Mouse (Mus musculus) hindbrain, embryonic 12.5 days (tissue): ENCODE measurements around the gene Gtf2f1. TPM values are rescaled to one million over a fixed set of nuclear protein-coding genes. Genes with fewer than 3 reads are reported as not detected.
A peak's percentile ranks its signal among the peaks of the same experiment; 100 is the strongest.
"Not testable (repeated sequence)": the region's sequence is repeated elsewhere in the genome, so short reads cannot be mapped to it uniquely, and the experiment has no call there.

Experiments used
- ATAC-seq: fragments of 200-750 bp; cut with Nextera tagmentation; 2 replicates; pipeline ENCODE4 v1.8.0; 2017; ENCODE audit warnings: moderate TSS enrichment; ENCODE audit not compliant: low FRiP score
- H3K27ac ChIP-seq: fragments of 300-500 bp; sonication (generic); 2 replicates; pipeline ENCODE4 v1.5.1; 2016; ENCODE audit warnings: mild to moderate bottlenecking
- H3K27me3 ChIP-seq: fragments of 300-500 bp; sonication (generic); 2 replicates; pipeline ENCODE4 v1.6.1; 2016; ENCODE audit warnings: mild to moderate bottlenecking
- H3K36me3 ChIP-seq: fragments of 300-500 bp; sonication (generic); 2 replicates; pipeline ENCODE4 v1.6.1; 2016; ENCODE audit warnings: mild to moderate bottlenecking
- H3K4me1 ChIP-seq: fragments of 300-500 bp; sonication (generic); 2 replicates; pipeline ENCODE4 v1.6.1; 2016
- H3K4me2 ChIP-seq: fragments of 300-500 bp; sonication (generic); replicated peaks from 2 replicates; pipeline ENCODE4 v1.6.1; 2016; ENCODE audit warnings: mild to moderate bottlenecking
- H3K4me3 ChIP-seq: fragments of 300-500 bp; sonication (generic); 2 replicates; pipeline ENCODE4 v1.5.1; 2016; ENCODE audit warnings: mild to moderate bottlenecking
- H3K9ac ChIP-seq: fragments of 300-500 bp; sonication (generic); 2 replicates; pipeline ENCODE4 v1.6.1; 2016; ENCODE audit warnings: mild to moderate bottlenecking, moderate library complexity
- H3K9me3 ChIP-seq: fragments of 300-500 bp; sonication (generic); replicated peaks from 2 replicates; pipeline ENCODE4 v1.6.1; 2016; ENCODE audit warnings: mild to moderate bottlenecking
- WGBS: fragments of 180-500 bp; shearing (Covaris S2); methylation state at CpG from one replicate; pipeline ENCODE4 v1.1.7; 2016; 5-methylcytosine and 5-hydroxymethylcytosine counted together
- polyA plus RNA-seq: library from polyadenylated mRNA; unstranded; fragments of >200 nt; fragmentation: Nextera tagmentation; extraction: Ambion mirVana; gene quantifications from 2 replicates; pipeline ENCODE4 v1.2.1, GENCODE M21; 2016

Gtf2f1 gene
- 62.6 and 67.0 TPM in 2 replicates for polyA plus RNA-seq

DNA sequence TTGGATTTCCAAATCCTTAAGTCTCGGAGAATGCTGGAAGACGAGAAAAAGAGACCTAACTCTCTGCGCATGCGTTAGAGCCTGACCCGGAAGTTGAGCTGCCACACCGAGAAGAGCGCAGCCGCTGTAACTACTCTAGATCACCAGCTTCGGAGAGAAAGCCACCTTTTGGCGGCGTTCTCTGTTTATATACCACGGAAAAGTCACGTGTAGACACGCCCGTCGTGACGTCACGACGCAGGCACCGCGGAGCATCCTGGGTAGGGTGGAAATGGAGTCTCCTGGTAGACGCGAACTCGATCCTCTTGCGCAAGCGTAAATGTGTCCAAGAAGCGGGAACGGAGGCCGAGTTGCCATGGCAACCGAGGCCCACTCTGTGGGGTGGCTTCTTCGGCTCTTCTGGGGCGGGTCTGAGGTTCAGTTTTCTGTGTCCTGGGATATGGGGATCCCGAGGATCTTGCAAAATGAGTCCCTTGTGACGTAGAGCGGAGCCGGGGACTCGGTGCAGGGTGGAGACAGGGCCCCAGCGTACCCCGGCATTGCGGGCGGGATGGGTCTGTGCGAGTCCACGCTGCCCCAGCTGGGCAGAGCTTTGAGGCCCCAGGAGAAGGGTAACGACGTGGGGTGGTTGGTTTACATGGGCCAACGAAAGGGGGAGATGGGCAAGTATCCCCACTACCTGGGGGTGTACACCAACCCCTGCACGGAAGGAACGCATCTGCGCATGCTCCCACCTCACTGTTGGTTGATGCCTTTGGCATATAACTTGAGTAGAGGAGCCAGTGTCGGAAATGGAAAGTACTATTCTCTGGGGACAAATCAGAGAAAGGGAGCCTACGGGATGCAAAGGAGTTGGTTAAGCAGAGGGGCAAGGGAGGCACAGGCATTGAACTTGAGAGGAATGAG is at the start of gene Gtf2f1, which contains the start of gene Gm17949:
Gtf2f1 (minus strand) TSS at position 53 of the 906 bp plus-strand sequence.
Gm17949 (plus strand) TSS at position 234 of the 906 bp plus-strand sequence.
- under 1% methylated on average over 51 of the region's 51 CpGs for WGBS
- Histone ChIP-seq H3K36me3 (peaks cover 24% of the 10 kb centered on the region), H3K4me3 (peak within 1 kb of the TSS; percentile 75), H3K4me2 (peak within 1 kb of the TSS; percentile 93), H3K9me3 (no peaks in the 10 kb centered on the region), H3K4me1 (peaks cover 15% of the 10 kb centered on the region), H3K27ac (peak within 1 kb of the TSS; percentile 93), H3K9ac (peak within 1 kb of the TSS; percentile 80), H3K27me3 (no peaks in the 10 kb centered on the region)
- ATAC-seq, result peak; percentile 95

DNA sequence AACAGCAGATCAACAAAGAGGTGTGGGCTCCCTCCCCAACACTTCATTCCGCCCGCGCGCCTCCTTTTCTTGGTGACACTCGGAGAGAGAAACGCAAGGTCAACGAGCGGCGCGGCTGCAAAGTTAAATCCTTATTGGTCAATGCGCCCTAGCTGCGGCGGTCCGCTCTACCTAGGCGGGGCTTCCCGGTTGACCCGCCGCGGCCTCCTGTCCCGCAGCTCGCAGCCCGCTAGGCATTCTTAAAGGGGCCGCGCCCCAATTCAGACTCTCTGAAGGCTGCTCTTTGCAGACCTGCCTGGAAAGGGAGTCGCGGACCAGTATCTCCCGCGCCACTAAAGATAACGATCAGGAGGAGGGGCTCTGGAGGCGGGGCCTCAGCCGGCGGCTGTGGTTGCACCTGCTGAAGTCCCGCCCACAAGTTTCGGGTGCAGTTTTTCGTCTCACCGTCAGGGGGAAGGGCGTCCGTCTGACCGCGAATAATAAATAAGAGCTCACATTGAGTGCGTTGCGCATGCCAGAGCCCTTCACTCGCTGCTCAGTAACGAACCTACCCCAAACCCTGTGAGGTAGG is 49.2 kb upstream of the Gtf2f1 start:
- ATAC-seq, result peak; percentile 94
- Histone ChIP-seq H3K27ac (peak overlapping the region; percentile 77), H3K27me3 (peaks cover 45% of the 10 kb centered on the region), H3K9me3 (no peaks in the 10 kb centered on the region), H3K4me2 (peak overlapping the region; percentile 85), H3K9ac (peak overlapping the region; percentile 44), H3K4me3 (peak overlapping the region; percentile 65), H3K4me1 (peaks cover 22% of the 10 kb centered on the region), H3K36me3 (peaks cover 3% of the 10 kb centered on the region; the same call in 1 of the 2 replicates)
- under 1% methylated on average over 44 of the region's 44 CpGs for WGBS

DNA sequence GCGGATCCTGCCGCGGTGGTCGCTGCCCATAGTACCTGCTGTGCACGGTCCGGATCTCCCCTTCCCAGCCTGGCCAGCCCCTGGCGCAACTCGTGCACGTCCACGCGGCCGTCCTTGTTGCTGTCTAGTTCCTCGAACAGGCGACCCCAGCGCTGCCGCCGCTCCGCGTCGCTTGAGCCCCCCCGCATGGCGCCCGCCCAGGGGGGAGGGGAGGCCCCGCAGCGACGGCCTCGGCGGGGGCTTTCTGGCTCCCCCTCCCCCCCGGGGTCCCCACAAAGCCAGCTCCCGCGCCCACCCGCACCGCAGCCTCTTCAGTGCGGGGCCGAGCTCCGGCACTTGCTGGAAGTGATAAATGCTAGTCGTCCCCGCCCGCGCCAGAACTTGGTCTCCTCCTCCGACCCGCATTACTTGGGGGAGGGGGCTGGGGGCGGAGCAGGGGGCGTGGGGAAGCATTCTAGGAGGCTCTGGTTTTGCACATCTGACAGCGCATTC is 48.4 kb upstream of the Gtf2f1 start, which contains the start of gene Slc25a23:
Slc25a23 (minus strand) TSS at position 378 of the 492 bp plus-strand sequence.
- WGBS, result 1% methylated on average over 23 of the region's 45 CpGs
- H3K9me3 ChIP-seq, result no peaks in the 10 kb centered on the region
- peak within 1 kb of the TSS; percentile 73 for H3K9ac ChIP-seq

DNA sequence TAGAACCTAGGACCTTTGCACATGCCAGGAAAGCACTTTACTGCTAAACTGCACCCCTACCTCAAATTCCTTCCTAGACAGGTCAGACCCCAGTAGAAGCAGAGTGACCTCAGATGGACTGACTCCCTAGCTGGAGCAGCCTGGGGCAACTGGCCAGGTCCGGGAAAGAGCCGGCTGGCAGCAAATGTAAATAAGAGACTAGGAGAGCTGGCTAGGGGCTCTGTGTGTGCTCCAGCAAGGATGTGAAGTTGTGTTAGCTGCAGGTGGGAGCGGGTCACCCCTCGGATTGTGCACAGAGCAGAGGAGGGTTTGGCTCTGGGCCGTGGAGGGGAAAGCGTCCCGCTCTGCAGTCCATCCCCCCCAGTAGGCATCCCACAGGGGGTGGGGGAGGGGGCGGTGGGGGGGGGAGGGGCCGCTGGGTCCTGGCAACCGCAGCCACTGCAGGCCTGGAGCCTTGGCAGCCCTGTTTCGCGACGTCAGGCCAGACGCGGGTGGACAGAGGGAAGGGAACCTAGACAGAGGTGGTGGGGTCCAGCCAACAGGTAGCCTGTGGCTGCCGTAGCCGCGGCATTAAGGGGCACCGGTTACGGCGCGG is 47.9 kb upstream of the Gtf2f1 start, which contains the start of gene Crb3:
Crb3 (plus strand) TSS at position 215 of the 595 bp plus-strand sequence.
- ATAC-seq, result no peak
- peaks cover 8% of the 10 kb centered on the region for H3K36me3 ChIP-seq
- under 1% methylated on average over 18 of the region's 22 CpGs for WGBS
- peak within 1 kb of the TSS; percentile 85 for H3K4me2 ChIP-seq
- H3K4me1 ChIP-seq, result peaks cover 21% of the 10 kb centered on the region
- H3K27ac ChIP-seq, result peak within 1 kb of the TSS; percentile 77
- peak within 1 kb of the TSS; percentile 65 for H3K4me3 ChIP-seq
- H3K27me3 ChIP-seq, result peaks cover 32% of the 10 kb centered on the region
- H3K9me3 ChIP-seq, result no peaks in the 10 kb centered on the region
- peak within 1 kb of the TSS; percentile 73 for H3K9ac ChIP-seq

More for the DNA sequence above, 48.4 kb upstream of the Gtf2f1 start, which contains the start of gene Slc25a23:
- ATAC-seq, result peak; percentile 80
- H3K4me2 ChIP-seq, result peak within 1 kb of the TSS; percentile 85
- H3K36me3 ChIP-seq, result peaks cover 8% of the 10 kb centered on the region
- peak within 1 kb of the TSS; percentile 65 for H3K4me3 ChIP-seq
- H3K27me3 ChIP-seq, result peaks cover 37% of the 10 kb centered on the region
- H3K4me1 ChIP-seq, result peaks cover 21% of the 10 kb centered on the region
- peak within 1 kb of the TSS; percentile 77 for H3K27ac ChIP-seq

- Histone ChIP-seq H3K9ac (no peak overlapping the region), H3K36me3 (peaks cover 34% of the 10 kb centered on the region), H3K4me1 (peaks cover 13% of the 10 kb centered on the region), H3K9me3 (no peaks in the 10 kb centered on the region), H3K27ac (no peak overlapping the region), H3K27me3 (peaks cover 7% of the 10 kb centered on the region), H3K4me3 (no peak overlapping the region), H3K4me2 (no peak overlapping the region)
- WGBS, result 86% methylated on average over 3 of the region's 3 CpGs
- ATAC-seq, result no peak
Observed at GRCm38 (mm10) chr17:57056246-57056645, 45.2 kb upstream of the Gtf2f1 start.

- H3K4me1 ChIP-seq, H3K27ac ChIP-seq, H3K9ac ChIP-seq, H3K4me3 ChIP-seq, H3K4me2 ChIP-seq, H3K9me3 ChIP-seq, ATAC-seq, H3K27me3 ChIP-seq: not testable (repeated sequence)
- WGBS, result 76% methylated on average over 4 of the region's 4 CpGs
- peaks cover 65% of the 10 kb centered on the region for H3K36me3 ChIP-seq
Observed at GRCm38 (mm10) chr17:57051679-57052078, 40.6 kb upstream of the Gtf2f1 start.

DNA sequence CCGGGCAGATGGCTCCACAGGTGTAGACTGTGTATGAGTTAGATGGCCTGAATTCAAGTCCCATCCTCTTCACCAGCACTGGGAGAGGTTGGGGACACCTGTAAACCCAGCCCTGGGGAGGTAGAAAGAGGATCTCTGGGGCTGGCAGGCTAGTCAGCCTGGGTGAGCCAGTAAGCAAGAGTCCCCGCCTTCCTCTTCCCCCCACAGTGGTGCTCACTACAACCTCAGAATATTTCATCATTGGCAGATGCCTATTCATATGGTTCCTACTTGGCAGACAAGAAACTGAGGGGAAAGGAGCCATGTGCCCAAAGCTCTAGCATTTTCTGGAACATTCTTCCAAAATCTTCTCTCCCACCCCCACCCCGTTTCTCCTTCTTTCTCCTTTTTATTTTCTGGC is 37.7 kb upstream of the Gtf2f1 start:
- H3K4me3 ChIP-seq, result no peak overlapping the region
- no peak overlapping the region for H3K27ac ChIP-seq
- no peaks in the 10 kb centered on the region for H3K4me1 ChIP-seq
- H3K9me3 ChIP-seq, result no peaks in the 10 kb centered on the region
- ATAC-seq, result no peak
- 94% methylated on average over 3 of the region's 3 CpGs for WGBS
- H3K9ac ChIP-seq, result no peak overlapping the region
- no peaks in the 10 kb centered on the region for H3K27me3 ChIP-seq
- H3K4me2 ChIP-seq, result no peak overlapping the region
- H3K36me3 ChIP-seq, result peaks cover 67% of the 10 kb centered on the region

DNA sequence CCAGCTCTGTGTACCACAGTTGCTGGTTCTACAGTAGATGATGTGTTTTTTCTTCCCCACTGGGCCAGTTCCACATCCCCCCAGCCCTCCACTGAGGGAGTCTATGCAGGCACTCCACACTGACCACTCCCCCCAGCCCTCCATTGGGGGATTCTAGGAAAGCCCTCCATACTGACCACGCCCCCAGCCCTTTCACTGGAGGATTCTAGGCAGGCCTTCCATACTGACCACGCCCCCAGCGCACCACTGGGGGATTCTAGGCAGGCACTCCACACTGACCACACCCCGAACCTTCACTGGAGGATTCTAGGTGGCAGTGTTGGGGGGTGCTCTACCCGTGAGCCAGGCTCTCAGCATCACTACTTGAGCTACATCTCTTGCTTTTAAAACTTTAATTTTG is 36.3 kb upstream of the Gtf2f1 start:
- Histone ChIP-seq H3K27me3 (no peaks in the 10 kb centered on the region), H3K36me3 (peaks cover 53% of the 10 kb centered on the region), H3K27ac (no peak overlapping the region), H3K4me1 (no peaks in the 10 kb centered on the region), H3K4me3 (no peak overlapping the region), H3K4me2 (no peak overlapping the region), H3K9me3 (no peaks in the 10 kb centered on the region), H3K9ac (no peak overlapping the region)
- WGBS, result 32% methylated on average over 5 of the region's 5 CpGs
- peak; percentile 26; the same call in 1 of the 2 replicates for ATAC-seq

- WGBS, result 72% methylated on average over 8 of the region's 8 CpGs
- H3K4me2 ChIP-seq, result no peak within 1 kb of the TSS
- no peaks in the 10 kb centered on the region for H3K9me3 ChIP-seq
- ATAC-seq, result no peak
- no peak within 1 kb of the TSS for H3K27ac ChIP-seq
- no peak within 1 kb of the TSS for H3K9ac ChIP-seq
- 0 out of 2 replicates have a peak, but pooled peaks cover 2% of the 10 kb centered on the region for H3K4me1 ChIP-seq
- peaks cover 10% of the 10 kb centered on the region; the same call in 1 of the 2 replicates for H3K36me3 ChIP-seq
- H3K27me3 ChIP-seq, result peaks cover 11% of the 10 kb centered on the region
- H3K4me3 ChIP-seq, result no peak within 1 kb of the TSS
Observed at GRCm38 (mm10) chr17:57041554-57041953, 30.5 kb upstream of the Gtf2f1 start, which contains the start of gene Slc25a41. Gene Slc25a41 (minus strand): TSS chr17:57041654.

DNA sequence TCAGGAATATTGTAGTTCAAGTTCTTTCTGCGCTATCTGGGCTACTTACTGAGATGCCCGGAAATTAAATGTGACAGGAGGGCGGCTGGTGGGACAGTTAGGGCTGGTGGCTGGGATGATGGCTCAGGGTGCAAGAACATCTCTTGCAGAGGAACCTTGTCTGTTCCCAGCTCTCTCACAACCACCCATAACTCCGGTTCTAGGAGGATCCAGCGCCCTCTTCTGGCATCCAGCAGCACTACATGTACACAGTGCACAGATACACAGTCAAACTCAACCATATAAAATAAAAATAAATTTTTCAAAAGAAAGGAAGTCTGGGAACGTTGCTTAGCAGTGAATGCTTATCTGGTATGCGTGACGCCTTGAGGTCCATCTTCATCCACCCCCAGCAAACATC is 27.9 kb upstream of the Gtf2f1 start:
- WGBS, result 35% methylated on average over 8 of the region's 8 CpGs
- no peak overlapping the region for H3K4me3 ChIP-seq
- no peak overlapping the region for H3K27ac ChIP-seq
- no peaks in the 10 kb centered on the region for H3K36me3 ChIP-seq
- no peaks in the 10 kb centered on the region for H3K9me3 ChIP-seq
- no peak for ATAC-seq
- H3K9ac ChIP-seq, result no peak overlapping the region
- peaks cover 16% of the 10 kb centered on the region for H3K27me3 ChIP-seq
- H3K4me1 ChIP-seq, result 0 out of 2 replicates have a peak, but pooled peaks cover 2% of the 10 kb centered on the region
- no peak overlapping the region for H3K4me2 ChIP-seq

GRCm38 (mm10) chr17:57032854-57033253 is 21.8 kb upstream of the Gtf2f1 start:
- no peaks in the 10 kb centered on the region for H3K9me3 ChIP-seq
- peak overlapping the region; percentile 69; the same call in 1 of the 2 replicates for H3K27ac ChIP-seq
- 0 out of 2 replicates have a peak overlapping the region, but pooled peaks have one; percentile 0 for H3K4me3 ChIP-seq
- 0 out of 2 replicates have a peak overlapping the region, but pooled peaks have one; percentile 1 for H3K4me2 ChIP-seq
- peaks cover 9% of the 10 kb centered on the region for H3K27me3 ChIP-seq
- H3K36me3 ChIP-seq, result peaks cover 11% of the 10 kb centered on the region
- H3K4me1 ChIP-seq, result peaks cover 25% of the 10 kb centered on the region
- 85% methylated on average over 4 of the region's 4 CpGs for WGBS
- ATAC-seq, result no peak
- H3K9ac ChIP-seq, result no peak overlapping the region
